Mouse (Mus musculus) heart, postnatal 4 days (tissue): ENCODE data around the gene Tns1. TPM values are rescaled to one million over a fixed set of nuclear protein-coding genes. Genes with fewer than 3 reads are reported as not detected.
A peak's percentile ranks its signal among the peaks of the same experiment; 100 is the strongest.
"Not testable (repeated sequence)": the region's sequence is repeated elsewhere in the genome, so short reads cannot be mapped to it uniquely, and the experiment has no call there.

Source experiments
- DNase-seq: peaks from one replicate; pipeline ENCODE4 v3.0.0; 2021
- total RNA-seq, 2 experiments: library from RNA; stranded (reverse); gene quantifications; 2 replicates each; pipeline ENCODE4 v1.2.3; 2021

Tns1 gene
- total RNA-seq, 2 experiments from 2014 or later = 463 to 468 TPM

GRCm38 (mm10) chr1:73908081-73908960, 215.9 kb downstream of the Tns1 start:
- peak; percentile 25 for DNase-seq

GRCm38 (mm10) chr1:73907166-73907565, 217.1 kb downstream of the Tns1 start:
- peak; percentile 3 for DNase-seq

- peak; percentile 68 for DNase-seq
Observed at GRCm38 (mm10) chr1:73906376-73906775, 217.9 kb downstream of the Tns1 start.

- peak; percentile 22 for DNase-seq
Observed at GRCm38 (mm10) chr1:73905811-73906190, 218.4 kb downstream of the Tns1 start.

GRCm38 (mm10) chr1:73905111-73905810, 219.0 kb downstream of the Tns1 start:
- DNase-seq = peak; percentile 9

GRCm38 (mm10) chr1:73904641-73905040, 219.6 kb downstream of the Tns1 start:
- peak; percentile 4 for DNase-seq

GRCm38 (mm10) chr1:73903035-73903434, 221.2 kb downstream of the Tns1 start:
- DNase-seq = no peak

GRCm38 (mm10) chr1:73902171-73902991, 221.9 kb downstream of the Tns1 start:
- peak; percentile 83 for DNase-seq

GRCm38 (mm10) chr1:73901496-73901899, 222.8 kb downstream of the Tns1 start:
- DNase-seq = peak; percentile 82

GRCm38 (mm10) chr1:73895451-73895850, 228.8 kb downstream of the Tns1 start:
- not testable (repeated sequence) for DNase-seq

GRCm38 (mm10) chr1:73880731-73881130, 243.5 kb downstream of the Tns1 start:
- DNase-seq = no peak

- DNase-seq = no peak
Observed at GRCm38 (mm10) chr1:73875676-73876218, 248.5 kb downstream of the Tns1 start.

GRCm38 (mm10) chr1:73864314-73864713, 259.9 kb downstream of the Tns1 start:
- no peak for DNase-seq

- no peak for DNase-seq
Observed at GRCm38 (mm10) chr1:73863074-73863431, 261.2 kb downstream of the Tns1 start.

- DNase-seq = peak; percentile 85
Observed at GRCm38 (mm10) chr1:73862323-73863073, 261.8 kb downstream of the Tns1 start.

- no peak for DNase-seq
Observed at GRCm38 (mm10) chr1:73860421-73860820, 263.8 kb downstream of the Tns1 start.

Other genes with a start within 250 kb of the Tns1 start
- 1 to 10 TPM; 1.1 to 1.2 TPM for gene Rufy4, start 1.1 kb upstream of the Tns1 start, total RNA-seq
- gene Cxcr2, start 29.5 kb upstream of the Tns1 start, total RNA-seq = under 1 TPM; 0.11 to 0.17 TPM
- not detected for gene Cxcr1, start 70.2 kb upstream of the Tns1 start, total RNA-seq
- 100 to 1,000 TPM; 246 to 249 TPM for gene Arpc2, start 111.6 kb upstream of the Tns1 start, total RNA-seq
- gene Gpbar1, start 154.1 kb upstream of the Tns1 start, total RNA-seq = not detected
- gene Aamp, start 160.3 kb upstream of the Tns1 start, total RNA-seq = 100 to 1,000 TPM; 103 to 105 TPM
- gene Pnkd, start 160.5 kb upstream of the Tns1 start, total RNA-seq = 100 to 1,000 TPM; 198 to 211 TPM
- 10 to 100 TPM; 43.4 to 44.3 TPM for gene Tmbim1, start 181.2 kb upstream of the Tns1 start, total RNA-seq
- under 1 TPM; 0.32 to 0.33 TPM for gene Catip, start 237.7 kb upstream of the Tns1 start, total RNA-seq